12 mouse cellular contexts compared by ENCODE assay signal in the genomic region with DNA sequence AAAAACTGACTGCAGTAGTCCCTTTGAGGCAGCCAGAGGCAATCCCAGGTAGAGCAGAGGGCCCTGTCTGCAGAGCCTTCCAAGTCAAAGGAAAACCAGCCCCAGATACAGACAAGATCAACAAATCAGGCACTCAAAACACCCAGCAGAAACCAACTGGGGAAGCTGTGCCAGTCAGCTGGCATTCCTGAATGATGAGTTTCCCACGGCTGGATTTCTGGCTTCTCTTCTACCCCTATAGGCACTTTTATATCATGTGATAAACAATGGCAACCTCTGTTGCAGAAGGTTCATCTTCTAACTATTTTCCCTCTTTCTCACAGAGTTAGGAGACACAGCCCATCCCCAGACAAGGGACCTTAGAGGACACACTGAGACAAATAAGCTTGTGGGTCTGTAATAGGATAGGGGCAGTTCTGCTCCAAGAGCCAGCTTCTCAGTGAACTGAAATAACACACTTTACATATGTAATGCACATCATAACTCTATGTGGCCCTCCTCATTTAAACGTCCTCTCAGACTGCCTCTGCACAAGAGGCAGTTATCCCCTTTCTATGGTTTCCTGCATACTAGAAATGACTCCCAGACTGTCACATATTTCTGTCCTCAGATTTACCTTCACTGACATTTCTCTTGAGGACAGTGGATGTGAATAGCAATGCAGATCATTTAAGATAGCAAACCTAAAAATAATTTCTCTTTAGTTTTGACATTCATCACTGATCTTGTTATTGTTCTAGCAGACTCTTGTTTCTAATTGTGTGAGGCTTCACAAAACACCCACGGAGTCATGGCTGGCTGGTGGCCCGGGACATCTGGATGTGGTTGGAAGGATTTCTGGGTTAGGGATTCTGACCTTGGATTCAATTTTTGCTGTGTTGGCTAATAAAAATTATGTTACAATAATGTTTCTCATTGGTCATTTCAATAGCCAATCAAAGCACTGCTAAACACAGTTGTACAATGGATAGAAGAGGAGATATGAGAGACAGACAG. TPM values are rescaled to one million over a fixed set of nuclear protein-coding genes. Genes with fewer than 3 reads are reported as not detected.
DNase-seq lines count a peak whose midpoint lies in the region; ATAC-seq and TF ChIP-seq lines count a peak whose summit lies in the region.
"Had no signal": no experiment of that assay in that cellular context is flagged by ENCODE, and none has a peak within 500 bp of the region (broad histone marks: within the 10 kb centered on the region; RNA-seq: fewer than 3 reads in every experiment).

No protein-coding gene starts in this region.

- no peak for TF ChIP-seq POLR2A in kidney, adult 2 months (IDR thresholded peaks at IDR 0.05; ENCODE audit: low read depth, low read length)

- no peaks in the 10 kb centered on the region for H3K36me3 ChIP-seq in kidney, adult 2 months (ENCODE audit: control insufficient read depth, insufficient read depth, low read length)
- H3K36me3 ChIP-seq in kidney, embryonic 16.5 days (ENCODE audit: insufficient read depth, low read length): no peaks in the 10 kb centered on the region
- H3K36me3 ChIP-seq in heart, embryonic 16.5 days (ENCODE audit: control insufficient read depth, insufficient read depth): no peaks in the 10 kb centered on the region
- no peaks in the 10 kb centered on the region for H3K36me3 ChIP-seq in hindbrain, embryonic 14.5 days (replicated peaks; ENCODE audit: control insufficient read depth, insufficient read depth)
- H3K36me3 ChIP-seq: intestine, embryonic 15.5 days; liver, embryonic 13.5 days; neural tube, embryonic 12.5 days had no signal

- H3K9me3 ChIP-seq in kidney, embryonic 16.5 days (ENCODE audit: low read length): no peaks in the 10 kb centered on the region
- no peaks in the 10 kb centered on the region for H3K9me3 ChIP-seq in heart, embryonic 16.5 days (replicated peaks; ENCODE audit: control insufficient read depth, low read length)
- no peaks in the 10 kb centered on the region for H3K9me3 ChIP-seq in hindbrain, embryonic 14.5 days (ENCODE audit: control insufficient read depth, low read length)
- H3K9me3 ChIP-seq: intestine, embryonic 15.5 days; liver, embryonic 13.5 days; neural tube, embryonic 12.5 days had no signal

- H3K4me1 ChIP-seq in kidney, adult 2 months (ENCODE audit: control insufficient read depth, insufficient read depth, low read length): no peaks in the 10 kb centered on the region
- H3K4me1 ChIP-seq in kidney, embryonic 16.5 days (ENCODE audit: insufficient read depth, low read length): peaks cover 5% of the 10 kb centered on the region; the same call in 1 of the 2 replicates
- H3K4me1 ChIP-seq in heart, embryonic 16.5 days (ENCODE audit: control insufficient read depth, insufficient read depth, low read length): peaks cover 10% of the 10 kb centered on the region
- H3K4me1 ChIP-seq in hindbrain, embryonic 14.5 days (replicated peaks; ENCODE audit: control insufficient read depth, insufficient read depth, low read length): no peaks in the 10 kb centered on the region
- H3K4me1 ChIP-seq: intestine, embryonic 15.5 days; liver, embryonic 13.5 days; neural tube, embryonic 12.5 days had no signal

- no peak overlapping the region for H3K4me3 ChIP-seq in kidney, adult 2 months (ENCODE audit: insufficient read depth, low read depth, low read length)
- H3K4me3 ChIP-seq in kidney, embryonic 16.5 days (ENCODE audit: low read length): no peak overlapping the region
- H3K4me3 ChIP-seq in heart, embryonic 16.5 days (ENCODE audit: low read length): no peak overlapping the region
- H3K4me3 ChIP-seq in hindbrain, embryonic 14.5 days (replicated peaks; ENCODE audit: low read length): no peak overlapping the region
- H3K4me3 ChIP-seq: intestine, embryonic 15.5 days; liver, embryonic 13.5 days; neural tube, embryonic 12.5 days had no signal

- WGBS in kidney, adult 2 months: 18% methylated on average over 4 of the region's 4 CpGs
- WGBS in kidney, embryonic 16.5 days: 33% methylated on average over 4 of the region's 4 CpGs
- WGBS in heart, embryonic 16.5 days: 42% methylated on average over 4 of the region's 4 CpGs
- WGBS in hindbrain, embryonic 14.5 days: 80% methylated on average over 4 of the region's 4 CpGs

- peak; percentile 41 for DNase-seq in kidney, adult 2 months
- DNase-seq in brain, adult 2 months (ENCODE audit: low read depth, low spot score): peak; percentile 35
- peak; percentile 74 for DNase-seq in lung, postnatal 14 days
- no peak for DNase-seq in hindbrain, embryonic 14.5 days (ENCODE audit: low spot score)
- no peak for DNase-seq in B cell, adult 2 months
- DNase-seq in spleen, postnatal 14 days (ENCODE audit: low spot score in 2 of 2): no peak
- DNase-seq: liver, embryonic 13.5 days had no signal

- ATAC-seq in kidney, embryonic 16.5 days (ENCODE audit: low FRiP score, low TSS enrichment): no peak
- ATAC-seq in heart, embryonic 16.5 days (replicated peaks; ENCODE audit: extremely low read depth, insufficient read depth, low FRiP score): no peak
- no peak for ATAC-seq in hindbrain, embryonic 14.5 days (ENCODE audit: low FRiP score)
- ATAC-seq: intestine, embryonic 15.5 days had no signal

- TF ChIP-seq CTCF in kidney, adult 2 months (conservative IDR thresholded peaks at IDR 0.05; ENCODE audit: insufficient read depth, insufficient read length, low read depth, low read length): no peak

- no peak overlapping the region for H3K4me2 ChIP-seq in kidney, embryonic 16.5 days (replicated peaks; ENCODE audit: low read depth, low read length)
- no peak overlapping the region for H3K4me2 ChIP-seq in heart, embryonic 16.5 days (ENCODE audit: low read depth, low read length)
- H3K4me2 ChIP-seq in hindbrain, embryonic 14.5 days (replicated peaks): no peak overlapping the region
- H3K4me2 ChIP-seq: intestine, embryonic 15.5 days; liver, embryonic 13.5 days; neural tube, embryonic 12.5 days had no signal

- no peak overlapping the region for H3K27ac ChIP-seq in kidney, adult 2 months (ENCODE audit: insufficient read depth, low read depth, low read length)
- no peak overlapping the region for H3K27ac ChIP-seq in kidney, embryonic 16.5 days (ENCODE audit: low read length)
- H3K27ac ChIP-seq in heart, embryonic 16.5 days (ENCODE audit: low read length): 0 out of 2 replicates have a peak overlapping the region, but pooled peaks have one; percentile 4
- H3K27ac ChIP-seq in hindbrain, embryonic 14.5 days: no peak overlapping the region
- H3K27ac ChIP-seq: intestine, embryonic 15.5 days; liver, embryonic 13.5 days; neural tube, embryonic 12.5 days had no signal

- H3K9ac ChIP-seq in kidney, embryonic 16.5 days (replicated peaks; ENCODE audit: low read length): no peak overlapping the region
- no peak overlapping the region for H3K9ac ChIP-seq in heart, embryonic 16.5 days (ENCODE audit: low read length)
- no peak overlapping the region for H3K9ac ChIP-seq in hindbrain, embryonic 14.5 days
- H3K9ac ChIP-seq: intestine, embryonic 15.5 days; liver, embryonic 13.5 days; neural tube, embryonic 12.5 days had no signal

- no peaks in the 10 kb centered on the region for H3K27me3 ChIP-seq in kidney, adult 2 months (replicated peaks; ENCODE audit: control insufficient read depth, insufficient read depth, low read length)
- H3K27me3 ChIP-seq in kidney, embryonic 16.5 days (ENCODE audit: insufficient read depth, low read length): no peaks in the 10 kb centered on the region
- H3K27me3 ChIP-seq in heart, embryonic 16.5 days (ENCODE audit: control insufficient read depth, insufficient read depth, low read length): no peaks in the 10 kb centered on the region
- no peaks in the 10 kb centered on the region for H3K27me3 ChIP-seq in hindbrain, embryonic 14.5 days (ENCODE audit: control insufficient read depth, insufficient read depth, low read length)
- H3K27me3 ChIP-seq: intestine, embryonic 15.5 days; liver, embryonic 13.5 days; neural tube, embryonic 12.5 days had no signal

RNA-seq across cellular contexts. Expression of gene Olfr455, which starts 5.1 kb away (rescaled TPM):
- not detected in 2 replicates for polyA plus RNA-seq in kidney, adult 2 months (2012; rRNA removed)
- polyA plus RNA-seq in kidney, embryonic 16.5 days (2015; fragmentation: Nextera tagmentation; extraction: Ambion mirVana): not detected in 2 replicates
- polyA plus RNA-seq in heart, embryonic 16.5 days (2015; fragmentation: Nextera tagmentation; extraction: Ambion mirVana): not detected in 2 replicates
- 0.08 TPM in 1 of 2 replicates, not detected in the other for polyA plus RNA-seq in hindbrain, embryonic 14.5 days (2014; fragmentation: Nextera tagmentation; extraction: Ambion mirVana)
- polyA plus RNA-seq: intestine, embryonic 15.5 days; liver, embryonic 13.5 days; neural tube, embryonic 12.5 days; stomach, embryonic 14.5 days had no signal

RNA-seq across cellular contexts. Expression of gene Tcaf3, which starts 55.2 kb away (rescaled TPM):
- not detected in 2 replicates for polyA plus RNA-seq in kidney, adult 2 months (2012; rRNA removed)
- polyA plus RNA-seq in kidney, embryonic 16.5 days (2015; fragmentation: Nextera tagmentation; extraction: Ambion mirVana): not detected in 2 replicates
- 0.06 TPM in 1 of 2 replicates, not detected in the other for polyA plus RNA-seq in heart, embryonic 16.5 days (2015; fragmentation: Nextera tagmentation; extraction: Ambion mirVana)
- 0.05 TPM in 1 of 2 replicates, not detected in the other for polyA plus RNA-seq in hindbrain, embryonic 14.5 days (2014; fragmentation: Nextera tagmentation; extraction: Ambion mirVana)
- polyA plus RNA-seq: intestine, embryonic 15.5 days; liver, embryonic 13.5 days; neural tube, embryonic 12.5 days; stomach, embryonic 14.5 days had no signal

RNA-seq across cellular contexts. Expression of gene Olfr456, which starts 55.3 kb away (rescaled TPM):
- polyA plus RNA-seq in kidney, adult 2 months (2012; rRNA removed): not detected in 2 replicates
- polyA plus RNA-seq in kidney, embryonic 16.5 days (2015; fragmentation: Nextera tagmentation; extraction: Ambion mirVana): not detected in 2 replicates
- 0.14 and 0.18 TPM in 2 replicates for polyA plus RNA-seq in heart, embryonic 16.5 days (2015; fragmentation: Nextera tagmentation; extraction: Ambion mirVana)
- polyA plus RNA-seq in hindbrain, embryonic 14.5 days (2014; fragmentation: Nextera tagmentation; extraction: Ambion mirVana): not detected in 2 replicates
- polyA plus RNA-seq: intestine, embryonic 15.5 days; liver, embryonic 13.5 days; neural tube, embryonic 12.5 days; stomach, embryonic 14.5 days had no signal

Comparison
In these comparisons a context has a peak if more than half of its experiments do, and no peak if none do; other contexts are left out.
1. DNase-seq: peak in kidney, adult 2 months (single experiment), brain, adult 2 months (single experiment) and lung, postnatal 14 days (single experiment); none in hindbrain, embryonic 14.5 days (single experiment), B cell, adult 2 months (0 of 2) and spleen, postnatal 14 days (0 of 2).